Mouse (Mus musculus): ENCODE data around the gene Adcy9.
"Not testable (repeated sequence)": the region's sequence is repeated elsewhere in the genome, so short reads cannot be mapped to it uniquely, and the experiment has no call there.

The Adcy9 gene

DNA sequence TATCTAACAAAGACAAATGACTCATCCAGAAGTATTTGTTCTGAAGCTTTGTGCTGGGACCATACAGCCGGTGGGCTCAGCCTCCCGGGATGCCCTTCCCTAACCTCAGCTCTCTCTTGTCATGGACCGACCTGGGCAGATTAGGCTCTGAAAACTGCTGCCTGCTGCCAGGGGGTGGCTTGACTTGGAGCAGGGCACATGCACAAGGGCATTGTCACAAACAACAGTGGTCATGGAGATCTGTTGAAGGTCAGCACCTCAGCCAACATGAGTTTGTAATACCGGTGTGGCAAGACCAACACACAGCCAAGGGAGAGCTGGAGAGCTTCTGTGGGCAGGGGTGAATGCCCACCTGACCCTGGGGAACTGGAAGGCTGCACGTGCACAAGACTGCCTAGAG, 42.7 kb downstream of the Adcy9 start:
- peak; percentile 12 for DNase-seq

DNA sequence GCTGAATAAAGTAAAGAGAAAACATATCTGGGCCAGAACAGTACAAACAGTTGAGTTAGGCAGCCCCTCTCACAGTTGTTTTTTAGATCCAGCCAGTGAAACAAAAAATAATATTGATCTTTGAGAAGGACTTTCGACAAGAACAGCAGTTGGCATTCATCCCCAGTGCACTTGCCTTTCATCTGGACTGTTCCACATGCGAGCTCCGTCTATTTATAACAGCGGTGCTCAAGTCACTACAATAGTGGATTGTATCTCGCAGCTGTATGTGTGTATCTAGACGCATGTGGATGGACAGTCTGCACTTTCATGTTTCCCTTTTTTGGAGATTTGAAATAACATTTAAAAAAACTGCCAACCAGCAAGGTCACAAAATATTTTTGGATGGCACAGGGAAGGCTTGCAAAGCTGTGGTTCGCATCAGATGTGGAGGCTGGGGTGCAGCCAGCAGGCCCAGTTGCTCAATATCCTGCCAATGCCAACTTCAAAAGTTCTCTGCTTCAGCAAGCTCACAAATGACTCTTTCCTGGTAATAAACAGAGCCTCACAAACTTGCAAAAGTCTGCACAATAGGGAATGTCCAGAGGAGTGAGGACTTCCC, 45.4 kb downstream of the Adcy9 start:
- peak; percentile 74 for DNase-seq

DNA sequence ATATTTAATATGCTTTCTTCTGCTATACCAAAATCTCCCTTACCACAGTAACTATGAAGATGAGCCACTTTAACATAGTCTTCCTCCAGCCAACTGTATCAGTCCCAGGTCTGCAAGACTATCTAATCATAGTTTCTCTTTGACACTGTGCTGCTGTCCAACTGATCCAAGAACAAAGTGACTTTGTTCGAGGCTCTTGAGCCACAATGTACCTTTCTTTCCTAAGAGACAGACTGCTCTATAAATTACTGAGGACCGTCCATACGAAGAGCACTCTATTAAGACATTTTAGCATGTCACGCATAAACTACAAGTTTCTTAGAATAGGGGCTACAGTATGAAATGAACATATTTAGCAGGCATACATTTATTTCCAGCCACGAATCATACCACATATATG, 46.0 kb downstream of the Adcy9 start:
- no peak for DNase-seq

DNA sequence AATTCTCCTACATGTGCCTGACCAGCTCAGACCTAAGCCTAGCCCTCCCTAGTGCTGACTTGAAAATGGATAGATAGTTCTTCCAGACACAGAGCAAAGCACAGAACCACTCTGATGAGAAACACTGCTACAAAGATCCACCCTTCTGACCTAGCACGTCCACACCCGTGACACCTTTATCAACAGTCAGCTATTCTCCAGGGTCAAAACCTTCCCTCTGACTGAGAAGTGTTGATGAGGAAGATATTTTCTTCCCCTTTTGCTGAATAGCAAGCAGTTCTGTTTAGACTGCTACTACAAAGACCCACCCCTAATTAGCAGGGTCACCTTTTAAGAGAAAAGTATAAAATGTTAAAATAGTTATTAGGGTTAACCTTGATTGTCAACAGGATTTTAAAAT, 49.3 kb downstream of the Adcy9 start:
- no peak for DNase-seq

DNA sequence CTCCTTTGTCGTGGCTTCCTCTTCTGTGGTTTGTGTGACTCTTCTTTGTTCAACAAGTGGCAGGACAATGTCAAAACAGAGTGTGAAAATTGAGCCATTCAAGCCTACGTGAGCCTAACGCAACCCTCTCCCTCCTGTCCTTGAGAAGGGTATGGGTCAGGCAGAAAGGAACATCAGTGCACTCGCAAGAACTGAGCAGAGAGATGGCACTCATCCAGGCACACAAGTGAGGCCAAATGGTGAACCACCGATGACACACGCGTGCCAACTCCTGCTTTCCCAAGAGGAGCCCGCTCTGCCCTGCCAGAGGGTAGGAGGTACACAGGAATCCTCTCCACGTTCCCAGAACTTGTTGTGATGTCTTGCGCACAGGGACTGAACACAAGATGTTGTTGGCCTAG, 50.2 kb downstream of the Adcy9 start:
- peak; percentile 58 for DNase-seq

DNA sequence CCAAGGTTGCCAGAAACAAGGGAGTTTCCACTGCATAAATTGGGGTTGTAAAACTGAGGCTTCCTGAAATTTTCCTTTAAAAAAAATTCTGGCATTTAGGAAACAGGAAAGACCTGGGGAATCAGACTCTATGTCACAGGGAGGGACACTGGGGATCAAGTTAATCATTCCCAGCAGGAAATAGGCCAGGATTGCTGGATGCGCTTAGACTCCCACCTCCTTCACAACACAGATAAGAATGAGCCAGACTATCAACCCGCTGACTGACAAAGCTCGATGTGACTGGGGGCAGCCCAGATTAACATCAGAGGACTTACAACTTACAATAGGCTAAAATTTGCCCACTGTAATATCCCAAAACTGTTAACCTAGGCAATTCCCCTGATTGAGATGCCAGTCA, 52.4 kb downstream of the Adcy9 start:
- no peak for DNase-seq

DNA sequence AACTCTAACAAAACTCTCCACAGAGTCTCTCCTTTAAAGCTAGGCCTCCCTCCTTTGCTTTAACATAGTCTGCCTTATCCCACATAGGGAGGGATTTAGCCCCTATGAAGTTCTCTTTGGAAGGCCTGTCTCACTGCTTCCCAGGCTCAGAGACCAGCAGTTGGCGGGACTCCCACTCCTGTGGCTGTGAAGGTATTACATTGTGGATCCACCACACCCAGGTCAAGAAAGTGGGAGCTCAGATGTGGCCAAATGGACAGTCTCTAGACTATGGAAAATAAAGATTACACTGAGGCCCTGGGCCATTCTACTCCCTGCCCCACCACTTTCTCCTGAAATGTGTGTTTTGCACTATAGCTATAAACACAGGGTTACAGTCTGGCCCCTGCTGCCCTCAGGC, 53.0 kb downstream of the Adcy9 start:
- no peak for DNase-seq

DNA sequence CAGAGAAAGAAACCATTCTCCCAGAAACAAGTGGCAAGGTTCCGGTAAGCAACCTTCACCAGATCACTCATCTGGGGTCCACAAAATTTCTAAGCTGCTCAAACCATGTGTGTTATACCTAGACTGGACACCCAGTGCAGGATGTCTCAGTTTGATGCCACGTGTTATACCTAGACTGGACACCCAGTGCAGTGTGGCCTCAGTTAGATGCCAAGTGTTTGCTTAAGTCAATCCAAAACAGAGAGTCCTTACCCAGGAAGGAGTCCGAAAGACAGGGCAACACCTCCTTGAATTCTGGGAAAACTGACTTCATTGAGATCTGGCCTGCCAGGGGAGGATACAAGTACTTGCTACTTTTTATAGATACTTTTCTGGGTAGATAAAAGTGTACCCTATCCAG, 53.6 kb downstream of the Adcy9 start:
- DNase-seq, result no peak

DNA sequence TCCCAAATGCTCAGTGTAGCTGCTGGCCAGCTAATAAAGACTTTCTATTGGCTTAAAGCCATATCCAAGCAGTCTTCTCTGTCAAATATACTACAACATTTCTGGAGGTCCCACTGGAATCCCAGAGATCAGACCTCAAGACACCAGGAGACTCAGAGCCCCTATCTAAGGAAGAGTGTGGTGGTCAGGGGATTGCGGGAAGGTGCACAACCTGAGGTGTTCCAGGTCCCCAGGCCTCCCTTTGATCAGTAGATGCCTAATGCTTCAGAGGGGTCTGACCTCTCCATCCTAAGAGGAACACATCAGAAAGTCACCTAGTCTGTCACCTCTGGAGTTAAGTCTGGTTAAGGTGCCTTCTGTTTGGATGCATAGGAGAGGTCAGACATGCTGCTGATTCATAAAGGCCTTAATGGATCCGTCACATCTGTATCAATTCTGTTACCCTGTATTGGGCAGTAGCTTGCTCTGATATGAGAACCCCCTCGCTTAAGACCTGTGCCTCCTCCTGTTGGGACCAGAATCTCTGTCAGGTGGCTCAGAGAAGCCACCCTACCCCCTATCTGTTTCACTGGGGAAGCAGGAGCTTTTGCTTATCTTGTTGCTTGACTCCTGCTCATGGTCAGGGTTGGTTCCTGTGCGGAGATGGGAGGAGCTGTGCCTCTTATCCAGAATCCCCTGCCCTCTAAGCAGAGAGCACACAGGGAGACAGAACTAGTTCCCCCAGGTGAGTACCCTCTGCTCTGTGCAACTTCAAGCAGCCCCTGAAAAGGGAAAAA, 56.8 kb downstream of the Adcy9 start:
- no peak for DNase-seq

DNA sequence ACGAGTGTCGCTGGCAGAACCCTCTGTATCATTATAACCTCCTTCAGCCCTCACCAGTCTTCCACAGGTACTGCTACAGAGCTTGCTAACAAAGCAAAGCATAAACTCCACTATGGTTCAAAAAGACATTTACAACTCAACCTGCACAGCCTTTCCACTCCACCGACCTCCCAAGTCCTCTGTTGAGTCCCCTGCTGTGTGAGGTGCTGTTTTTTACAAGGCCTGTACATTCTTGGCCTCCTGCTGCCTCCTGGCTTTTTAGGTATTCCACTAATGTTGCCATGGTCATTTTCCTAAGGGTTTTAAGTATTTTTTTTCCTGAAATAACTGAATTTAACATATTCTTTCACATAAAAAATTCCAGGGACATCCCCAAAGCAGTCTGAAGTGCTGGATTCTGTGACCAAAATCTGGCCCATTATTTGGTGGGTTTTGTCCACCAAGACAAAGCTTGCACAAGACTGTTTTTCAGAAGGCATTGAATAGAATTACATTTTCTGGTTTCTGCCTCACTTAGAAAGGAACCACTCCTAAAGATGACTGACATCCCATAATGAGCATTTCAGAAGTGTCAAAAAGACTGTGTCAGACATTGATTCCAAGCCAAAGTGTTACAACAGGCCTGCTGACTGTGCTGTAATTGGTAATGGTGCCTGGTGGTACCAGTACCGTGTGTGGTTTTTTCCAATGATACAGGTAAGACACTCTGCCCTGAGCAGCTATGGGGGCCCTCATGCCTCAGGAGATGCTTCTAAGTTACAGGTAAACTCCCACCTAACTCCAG, 64.8 kb downstream of the Adcy9 start:
- no peak for DNase-seq

DNA sequence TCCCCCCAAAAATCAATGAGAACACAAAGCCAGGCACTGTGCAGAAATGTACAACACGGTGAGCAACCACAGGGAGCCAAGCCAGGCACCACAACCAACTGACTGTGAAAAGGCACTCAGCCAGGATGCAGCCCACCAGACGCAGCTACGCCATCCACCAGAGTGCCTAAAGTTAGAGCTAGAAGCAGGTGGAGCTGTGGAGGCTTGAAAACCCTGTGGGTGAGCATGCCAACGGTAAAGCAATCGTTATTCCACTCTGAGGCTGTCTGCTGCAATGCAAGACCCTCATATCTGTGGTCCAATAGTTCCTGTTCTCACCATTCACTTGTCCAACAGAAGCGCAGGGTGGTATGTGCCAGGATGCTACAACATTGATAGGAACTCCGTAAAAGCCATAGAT, 77.7 kb downstream of the Adcy9 start:
- no peak for DNase-seq

DNA sequence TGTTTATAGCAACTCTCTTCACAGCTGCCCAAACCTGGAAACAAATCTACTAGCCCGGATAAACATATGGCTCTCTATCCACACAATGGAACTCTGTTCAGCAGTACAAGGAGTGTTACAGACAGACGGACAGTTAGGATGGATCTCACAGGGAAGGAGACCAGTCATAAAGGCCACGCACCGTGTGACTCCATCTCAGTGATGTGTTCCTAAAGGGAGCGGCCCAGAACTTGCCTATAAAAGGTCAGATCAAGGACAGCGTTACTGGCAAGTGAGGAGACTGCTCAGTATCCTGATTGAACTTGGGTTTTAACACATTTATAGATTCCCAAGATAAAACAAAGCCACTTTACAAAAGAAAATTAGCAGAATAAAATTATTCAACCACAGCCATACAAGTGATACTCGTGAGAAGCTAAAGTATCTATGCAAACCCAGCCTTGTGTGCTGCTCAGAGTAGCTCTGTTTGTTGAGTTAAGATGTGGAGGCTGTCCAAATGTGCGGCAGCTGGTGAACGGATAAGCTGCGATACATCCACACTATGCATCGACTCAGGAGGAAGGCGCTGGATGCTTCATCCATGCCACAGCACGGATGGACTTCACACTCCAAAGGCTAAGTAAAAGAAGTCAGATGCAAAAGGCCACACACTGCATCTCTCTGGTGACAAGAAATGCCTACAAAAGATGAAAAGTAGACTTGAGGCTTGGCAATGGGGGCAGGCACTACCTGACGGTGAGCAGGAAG, 78.8 kb downstream of the Adcy9 start:
- no peak for DNase-seq

DNA sequence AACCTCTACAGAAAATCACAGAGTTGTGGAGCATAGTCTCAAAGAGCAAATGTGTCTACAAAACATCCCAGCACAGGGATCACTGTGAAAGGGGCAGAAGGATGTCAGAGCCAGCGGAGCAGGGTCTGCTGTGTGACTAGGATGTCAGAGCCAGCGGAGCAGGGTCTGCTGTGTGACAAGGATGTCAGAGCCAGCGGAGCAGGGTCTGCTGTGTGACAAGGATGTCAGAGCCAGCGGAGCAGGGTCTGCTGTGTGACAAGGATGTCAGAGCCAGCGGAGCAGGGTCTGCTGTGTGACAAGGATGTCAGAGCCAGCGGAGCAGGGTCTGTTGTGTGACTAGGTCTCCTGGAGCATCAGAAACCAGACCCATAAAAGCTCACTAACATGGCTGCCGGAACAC, 81.1 kb downstream of the Adcy9 start:
- not testable (repeated sequence) for DNase-seq

DNA sequence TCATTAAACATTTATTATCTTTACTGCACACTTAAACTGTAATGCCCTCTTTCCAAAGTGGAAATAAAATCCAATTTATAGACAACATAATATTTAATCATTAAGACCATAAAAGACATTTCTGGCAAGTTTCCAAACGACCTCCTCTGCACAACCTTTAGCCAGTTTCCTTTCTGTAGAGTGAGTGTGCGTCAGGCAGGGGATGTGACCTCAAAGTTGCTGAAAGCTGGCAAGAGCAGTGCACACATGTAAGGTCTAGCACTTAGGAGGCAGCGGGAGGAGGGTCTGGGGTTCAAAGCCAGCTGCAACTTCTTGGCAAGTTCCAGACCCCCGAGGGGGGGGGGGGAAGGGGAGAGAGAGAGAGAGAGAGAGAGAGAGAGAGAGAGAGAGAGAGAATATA, 83.0 kb downstream of the Adcy9 start:
- no peak for DNase-seq

DNA sequence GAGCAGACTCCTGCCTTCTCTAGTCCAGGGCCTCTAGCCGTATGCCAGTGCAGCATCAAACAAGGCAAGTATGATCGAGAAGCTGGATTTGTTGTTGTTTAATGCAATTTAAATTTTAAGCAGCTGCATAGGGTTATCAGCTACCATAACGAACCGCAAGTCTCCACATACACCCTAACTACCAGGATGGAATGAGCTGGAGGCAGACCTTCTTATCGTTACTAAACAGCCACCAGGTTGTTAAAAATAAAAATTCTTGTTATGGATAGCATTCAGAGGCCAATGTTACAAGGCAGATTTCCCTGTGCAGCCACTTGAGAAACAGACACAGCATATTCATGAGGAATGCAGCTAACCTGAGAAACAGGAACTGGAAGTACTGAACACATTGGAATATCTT, 86.5 kb downstream of the Adcy9 start:
- DNase-seq, result no peak

DNA sequence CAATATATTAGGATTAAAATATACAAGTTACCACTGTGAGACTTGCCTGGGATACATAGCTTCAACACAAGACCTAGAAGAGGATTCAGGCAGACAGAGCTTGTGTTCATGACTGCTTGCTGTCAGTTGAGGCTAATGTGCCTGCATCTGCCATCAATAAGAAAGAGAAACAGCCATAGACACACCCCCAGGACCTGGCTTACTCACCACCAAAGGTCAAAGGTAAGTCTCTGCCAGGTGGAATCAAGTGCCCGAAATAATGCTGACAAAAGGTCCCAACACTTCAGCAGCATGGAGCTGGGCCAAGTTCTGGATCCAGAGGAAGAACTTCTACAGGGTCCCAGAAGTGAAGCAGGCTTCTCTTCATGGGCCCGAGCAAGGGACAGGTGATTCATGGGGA, 86.9 kb downstream of the Adcy9 start:
- no peak for DNase-seq

DNA sequence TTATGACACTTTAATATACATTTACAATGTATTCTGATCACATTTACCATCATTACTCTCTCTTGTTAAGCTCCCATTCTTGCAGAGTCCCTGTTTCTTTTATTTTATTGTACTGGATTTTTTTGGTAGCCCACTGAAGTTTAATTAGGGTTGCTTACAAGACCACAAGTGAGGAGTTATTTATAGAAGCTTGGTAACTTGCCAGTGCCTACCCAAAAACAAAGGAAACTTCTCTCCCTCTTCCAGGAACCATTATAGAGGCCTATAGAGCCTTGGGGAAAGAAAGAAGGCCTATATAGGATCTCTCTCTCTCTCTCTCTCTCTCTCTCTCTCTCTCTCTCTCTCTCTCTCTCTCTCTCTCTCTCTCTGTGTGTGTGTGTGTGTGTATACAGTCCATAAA, 93.2 kb downstream of the Adcy9 start:
- DNase-seq, result no peak

DNA sequence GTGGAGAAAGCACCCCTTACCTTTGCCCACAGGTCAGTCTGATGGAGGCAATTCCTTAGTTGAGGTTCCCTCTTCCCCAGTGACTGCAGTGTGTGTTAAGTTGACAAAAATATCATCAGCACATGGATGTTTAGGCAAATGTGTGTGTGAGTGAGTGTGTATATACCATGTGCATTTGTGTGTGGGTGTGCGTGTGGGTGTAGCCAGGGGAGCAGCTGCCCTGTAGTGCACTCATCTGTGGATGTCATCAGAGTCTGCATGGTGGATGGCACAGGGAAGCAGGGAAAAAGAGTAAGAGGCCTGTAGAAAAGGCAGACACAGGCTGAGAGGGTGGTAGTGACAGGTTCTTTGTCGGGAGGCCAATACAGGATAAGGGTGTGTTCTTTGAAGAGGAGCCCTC, 94.5 kb downstream of the Adcy9 start:
- DNase-seq, result no peak

DNA sequence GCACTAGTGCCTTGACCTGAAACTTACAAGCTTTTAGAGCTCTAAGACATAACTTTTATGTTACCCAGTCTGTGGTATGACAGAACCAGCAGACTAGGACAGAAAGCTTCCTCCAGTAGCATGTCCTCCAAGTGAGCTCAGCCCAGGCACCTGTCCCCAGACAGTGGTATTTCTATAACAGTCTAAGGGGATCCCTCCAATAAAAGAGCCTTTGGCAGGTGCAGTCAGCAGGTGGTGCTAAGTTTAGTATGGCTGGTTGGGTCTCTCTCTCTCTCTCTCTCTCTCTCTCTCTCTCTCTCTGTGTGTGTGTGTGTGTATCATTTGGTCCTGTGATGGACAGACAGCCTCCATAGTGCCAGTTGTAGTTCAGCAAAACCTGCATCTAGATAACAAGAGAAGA, 95.3 kb downstream of the Adcy9 start:
- no peak for DNase-seq

DNA sequence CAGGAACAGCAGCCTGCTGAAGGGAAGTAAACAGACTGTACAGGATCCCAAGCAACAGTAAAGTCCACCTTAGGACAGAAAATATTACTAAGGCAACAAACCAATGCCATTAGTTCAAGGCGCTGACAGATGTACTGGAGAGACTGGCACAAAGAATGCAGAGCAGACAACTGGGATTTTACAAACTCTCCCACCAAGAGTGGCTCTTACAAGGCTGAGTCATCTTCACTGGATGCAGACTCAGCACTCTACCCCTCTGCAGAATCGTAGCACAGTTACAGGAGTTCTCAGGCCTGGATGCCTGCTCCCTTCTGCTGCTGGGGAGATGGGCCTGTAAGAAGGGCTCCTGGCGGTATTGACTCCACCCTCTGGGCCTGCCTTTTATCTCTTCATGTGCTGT, 99.4 kb downstream of the Adcy9 start:
- DNase-seq, result no peak

DNA sequence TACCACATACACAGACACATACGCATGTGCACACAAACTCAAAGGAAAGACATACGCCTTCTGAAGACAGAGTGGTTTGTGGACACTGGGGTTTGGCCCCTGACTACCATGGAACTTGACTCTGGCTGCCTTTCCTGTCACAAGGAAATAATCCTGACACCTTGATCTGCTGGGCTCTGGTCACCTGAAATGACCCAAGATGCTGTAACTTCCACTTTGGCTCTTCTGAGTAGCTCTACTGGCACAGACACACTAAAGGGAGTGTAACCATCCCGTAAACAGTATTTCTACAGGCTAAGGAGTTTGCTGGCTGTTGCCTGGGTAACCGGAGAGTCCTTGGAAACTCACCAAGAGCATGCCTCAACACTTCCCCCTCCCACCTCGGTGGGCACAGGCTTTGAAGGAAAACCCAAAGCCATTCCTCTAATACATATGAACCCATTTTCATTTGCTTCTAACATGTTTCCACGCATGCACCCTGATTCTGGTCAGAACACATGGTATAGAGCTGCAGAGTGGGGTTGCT, 102.2 kb downstream of the Adcy9 start:
- peak; percentile 37 for DNase-seq

DNA sequence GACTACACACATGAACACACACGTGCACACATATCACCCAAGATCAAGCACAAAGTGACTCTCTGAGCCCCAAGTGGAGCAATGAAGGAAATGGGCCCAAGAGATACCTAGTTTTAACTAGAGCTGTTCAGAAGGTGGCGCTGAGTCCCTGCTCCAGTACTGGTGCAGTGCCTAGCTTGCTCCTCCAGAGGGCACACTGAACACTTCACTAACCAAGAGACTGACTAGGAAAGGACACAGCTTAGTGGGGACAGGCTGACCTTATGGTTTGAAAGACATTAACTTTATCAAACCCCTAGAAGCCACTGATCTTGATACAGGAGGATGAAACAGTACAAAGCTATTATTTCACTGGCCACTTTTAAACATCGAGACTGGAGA, 104.2 kb downstream of the Adcy9 start:
- DNase-seq, result peak; percentile 94

Data from lung, postnatal 36 days (tissue).